Mouse (Mus musculus): ENCODE measurements at regions not wholly inside any gene's neighbourhood (a gene's known extent, or its start where the extent isn't known, plus 50 kb on each side); places are given as distances from the start of the nearest gene placed in this dataset.
A peak's percentile ranks its signal among the peaks of the same experiment; 100 is the strongest.

GRCm38 (mm10) chrX:12219474-12219873, 59.3 kb upstream of the Bcor start:
- H3K4me3 ChIP-seq (ENCODE audit: low read length): no peak overlapping the region
- ATAC-seq (no peak), DNase-seq (ENCODE audit: low spot score) (no peak)
- 65% methylated on average over 8 of the region's 8 CpGs for WGBS
- H3K9ac ChIP-seq (replicated peaks; ENCODE audit: low read length): no peak overlapping the region
- TF ChIP-seq CTCF (IDR thresholded peaks at IDR 0.05; ENCODE audit: low read depth): no peak
- no peaks in the 10 kb centered on the region for H3K36me3 ChIP-seq (ENCODE audit: insufficient read depth, low read length)
- no peak overlapping the region for H3K27ac ChIP-seq
- no peaks in the 10 kb centered on the region for H3K27me3 ChIP-seq (ENCODE audit: insufficient read depth, low read length)
- no peak overlapping the region for H3K4me2 ChIP-seq (ENCODE audit: low read depth, low read length)
- H3K9me3 ChIP-seq (ENCODE audit: low read length): no peaks in the 10 kb centered on the region
- H3K4me1 ChIP-seq (ENCODE audit: insufficient read depth, low read length): no peaks in the 10 kb centered on the region

DNA sequence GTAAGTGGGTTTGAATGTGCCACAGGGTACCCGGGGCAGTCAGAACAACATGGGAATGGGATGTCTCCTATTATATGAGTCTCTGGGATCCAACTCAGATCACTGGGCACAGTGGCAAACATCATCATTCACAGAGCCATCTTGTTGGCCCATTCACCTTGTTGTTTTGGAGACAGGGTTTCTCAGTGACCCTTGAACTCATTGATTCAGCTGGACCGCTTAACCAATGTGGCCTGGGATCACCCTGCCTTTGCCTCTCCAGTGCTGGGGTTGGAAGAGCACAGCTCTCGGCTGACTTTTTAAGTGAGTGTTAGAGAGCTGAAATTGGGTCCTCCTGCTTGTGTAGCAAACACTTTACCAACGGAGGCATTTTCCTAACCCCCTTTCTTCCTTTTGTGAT, 64.2 kb upstream of the Bcor start:
- no peak overlapping the region for H3K4me3 ChIP-seq (ENCODE audit: low read length)
- ATAC-seq (no peak), DNase-seq (ENCODE audit: low spot score) (no peak)
- H3K4me1 ChIP-seq (ENCODE audit: insufficient read depth, low read length): no peaks in the 10 kb centered on the region
- no peak overlapping the region for H3K27ac ChIP-seq
- no peaks in the 10 kb centered on the region for H3K36me3 ChIP-seq (ENCODE audit: insufficient read depth, low read length)
- no peaks in the 10 kb centered on the region for H3K27me3 ChIP-seq (ENCODE audit: insufficient read depth, low read length)
- 73% methylated on average over 4 of the region's 4 CpGs for WGBS
- no peak overlapping the region for H3K9ac ChIP-seq (replicated peaks; ENCODE audit: low read length)
- no peaks in the 10 kb centered on the region for H3K9me3 ChIP-seq (ENCODE audit: low read length)
- no peak overlapping the region for H3K4me2 ChIP-seq (ENCODE audit: low read depth, low read length)
- no peak for TF ChIP-seq CTCF (IDR thresholded peaks at IDR 0.05; ENCODE audit: low read depth)

DNA sequence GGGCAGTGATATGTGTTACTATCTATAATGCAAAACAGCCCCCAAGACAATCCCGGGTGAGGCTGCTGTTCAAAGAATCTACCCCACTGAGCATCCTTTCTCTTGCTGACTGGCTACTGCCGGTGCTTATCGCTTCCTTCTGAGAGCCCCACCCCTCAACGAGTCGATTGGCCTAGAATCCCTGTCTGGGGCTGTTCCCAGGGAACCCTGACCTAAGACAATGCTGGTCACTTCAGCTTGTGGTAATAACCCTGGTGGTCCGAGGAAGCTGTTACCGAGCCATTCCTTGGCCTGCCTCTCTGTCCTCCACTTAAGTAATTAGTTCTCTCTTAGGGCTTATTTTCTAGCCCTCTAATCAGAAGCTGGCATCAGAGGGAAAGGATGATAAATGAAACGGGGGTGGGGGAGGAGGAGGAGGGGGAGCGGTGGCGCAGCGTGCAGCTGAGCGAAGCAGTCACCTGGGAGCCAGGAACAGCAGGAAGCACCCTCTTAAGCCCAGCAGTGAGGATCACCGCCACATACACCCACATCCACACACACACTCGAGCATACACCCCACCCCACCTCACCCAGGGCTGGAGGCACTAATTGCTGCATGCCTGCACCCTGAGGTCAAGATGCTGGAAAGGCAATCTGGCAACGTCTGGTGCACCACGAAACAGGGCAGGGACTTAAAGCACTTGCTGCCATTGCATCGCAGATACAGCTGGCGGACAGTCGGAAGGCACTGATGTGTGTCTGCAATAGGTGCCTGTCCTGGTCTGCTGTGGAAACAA, 65.1 kb upstream of the Bcor start:
- H3K9ac ChIP-seq (replicated peaks; ENCODE audit: low read length): no peak overlapping the region
- peak; percentile 56; the same call in 1 of the 2 replicates for ATAC-seq
- 18% methylated on average over 19 of the region's 19 CpGs for WGBS
- H3K27me3 ChIP-seq (ENCODE audit: insufficient read depth, low read length): no peaks in the 10 kb centered on the region
- H3K4me1 ChIP-seq (ENCODE audit: insufficient read depth, low read length): no peaks in the 10 kb centered on the region
- peak; percentile 15 for DNase-seq (ENCODE audit: low spot score)
- H3K36me3 ChIP-seq (ENCODE audit: insufficient read depth, low read length): no peaks in the 10 kb centered on the region
- no peaks in the 10 kb centered on the region for H3K9me3 ChIP-seq (ENCODE audit: low read length)
- no peak for TF ChIP-seq CTCF (IDR thresholded peaks at IDR 0.05; ENCODE audit: low read depth)
- H3K4me2 ChIP-seq (ENCODE audit: low read depth, low read length): peak overlapping the region; percentile 37
- 0 out of 2 replicates have a peak overlapping the region, but pooled peaks have one; percentile 7 for H3K4me3 ChIP-seq (ENCODE audit: low read length)
- H3K27ac ChIP-seq: 0 out of 2 replicates have a peak overlapping the region, but pooled peaks have one; percentile 15

GRCm38 (mm10) chrX:12225892-12226206, 65.7 kb upstream of the Bcor start:
- Histone ChIP-seq H3K4me3 (ENCODE audit: low read length) (0 out of 2 replicates have a peak overlapping the region, but pooled peaks have one; percentile 7), H3K27me3 (ENCODE audit: insufficient read depth, low read length) (no peaks in the 10 kb centered on the region), H3K36me3 (ENCODE audit: insufficient read depth, low read length) (no peaks in the 10 kb centered on the region), H3K4me2 (ENCODE audit: low read depth, low read length) (peak overlapping the region; percentile 37), H3K9me3 (ENCODE audit: low read length) (no peaks in the 10 kb centered on the region), H3K9ac (replicated peaks; ENCODE audit: low read length) (no peak overlapping the region), H3K4me1 (ENCODE audit: insufficient read depth, low read length) (no peaks in the 10 kb centered on the region), H3K27ac (0 out of 2 replicates have a peak overlapping the region, but pooled peaks have one; percentile 15)
- TF ChIP-seq CTCF (IDR thresholded peaks at IDR 0.05; ENCODE audit: low read depth): no peak
- DNase-seq (ENCODE audit: low spot score) (no peak), ATAC-seq (no peak)
- WGBS: 22% methylated on average over 3 of the region's 3 CpGs

DNA sequence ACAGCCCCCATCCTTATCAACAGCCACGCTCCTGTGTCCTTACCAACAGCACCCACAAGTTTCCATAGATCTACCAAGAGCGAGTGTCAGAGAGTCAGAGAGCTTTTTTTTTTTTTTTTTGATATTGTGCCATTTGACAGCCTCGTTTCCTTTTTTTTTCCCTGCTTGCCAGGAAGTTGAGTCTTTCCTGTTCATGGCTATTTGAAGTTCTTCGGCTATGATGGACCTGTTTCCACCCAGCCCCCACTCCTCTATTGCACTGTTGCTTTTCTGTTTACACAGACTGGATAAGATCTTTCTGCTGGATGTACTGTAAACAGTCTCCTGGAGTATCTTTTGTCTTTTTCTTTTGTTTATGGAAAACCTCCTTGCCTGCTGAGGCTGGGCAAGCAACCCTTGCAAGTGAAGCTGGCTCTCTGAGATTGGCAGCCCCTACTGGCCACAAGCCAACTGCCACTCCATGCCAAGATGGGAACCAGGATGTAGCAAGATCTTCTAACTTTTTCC, 80.4 kb upstream of the Bcor start:
- no peak overlapping the region for H3K9ac ChIP-seq (replicated peaks; ENCODE audit: low read length)
- TF ChIP-seq CTCF (IDR thresholded peaks at IDR 0.05; ENCODE audit: low read depth): no peak
- no peak overlapping the region for H3K4me3 ChIP-seq (ENCODE audit: low read length)
- H3K27me3 ChIP-seq (ENCODE audit: insufficient read depth, low read length): no peaks in the 10 kb centered on the region
- H3K4me2 ChIP-seq (ENCODE audit: low read depth, low read length): no peak overlapping the region
- no peaks in the 10 kb centered on the region for H3K36me3 ChIP-seq (ENCODE audit: insufficient read depth, low read length)
- ATAC-seq (no peak), DNase-seq (ENCODE audit: low spot score) (peak; percentile 42)
- H3K9me3 ChIP-seq (ENCODE audit: low read length): no peaks in the 10 kb centered on the region
- H3K27ac ChIP-seq: no peak overlapping the region
- 44% methylated on average over 4 of the region's 4 CpGs for WGBS
- H3K4me1 ChIP-seq (ENCODE audit: insufficient read depth, low read length): no peaks in the 10 kb centered on the region

DNA sequence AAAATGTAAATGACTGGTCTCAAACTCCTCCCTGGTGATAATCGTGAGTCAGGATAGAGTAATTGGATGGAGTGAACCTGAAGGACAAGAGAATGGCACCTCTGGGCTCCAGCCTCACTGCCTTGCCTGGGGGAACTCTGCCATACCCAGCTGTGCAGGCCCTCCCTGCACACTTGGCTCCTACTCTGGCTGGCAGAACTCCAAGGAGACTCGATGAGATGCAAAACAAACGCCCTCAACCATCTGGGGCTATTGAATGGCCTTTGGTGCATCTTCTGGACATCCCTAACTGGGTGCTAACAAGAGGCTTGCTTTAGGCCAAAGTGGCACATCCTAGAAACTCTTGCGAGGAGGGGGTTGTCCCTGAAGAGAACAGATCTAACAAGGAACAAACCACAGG, 81.6 kb upstream of the Bcor start:
- Histone ChIP-seq H3K27ac (no peak overlapping the region), H3K4me2 (ENCODE audit: low read depth, low read length) (no peak overlapping the region), H3K9me3 (ENCODE audit: low read length) (no peaks in the 10 kb centered on the region), H3K27me3 (ENCODE audit: insufficient read depth, low read length) (no peaks in the 10 kb centered on the region), H3K9ac (replicated peaks; ENCODE audit: low read length) (no peak overlapping the region), H3K4me1 (ENCODE audit: insufficient read depth, low read length) (no peaks in the 10 kb centered on the region), H3K4me3 (ENCODE audit: low read length) (no peak overlapping the region), H3K36me3 (ENCODE audit: insufficient read depth, low read length) (no peaks in the 10 kb centered on the region)
- DNase-seq (ENCODE audit: low spot score) (peak; percentile 25), ATAC-seq (no peak)
- WGBS: 34% methylated on average over 4 of the region's 4 CpGs
- no peak for TF ChIP-seq CTCF (IDR thresholded peaks at IDR 0.05; ENCODE audit: low read depth)

GRCm38 (mm10) chrX:12249071-12249470, 88.9 kb upstream of the Bcor start:
- no peaks in the 10 kb centered on the region for H3K4me1 ChIP-seq (ENCODE audit: insufficient read depth, low read length)
- no peaks in the 10 kb centered on the region for H3K9me3 ChIP-seq (ENCODE audit: low read length)
- H3K36me3 ChIP-seq (ENCODE audit: insufficient read depth, low read length): no peaks in the 10 kb centered on the region
- no peak for TF ChIP-seq CTCF (IDR thresholded peaks at IDR 0.05; ENCODE audit: low read depth)
- no peak overlapping the region for H3K4me2 ChIP-seq (ENCODE audit: low read depth, low read length)
- 64% methylated on average over 4 of the region's 4 CpGs for WGBS
- no peak overlapping the region for H3K9ac ChIP-seq (replicated peaks; ENCODE audit: low read length)
- ATAC-seq (no peak), DNase-seq (ENCODE audit: low spot score) (no peak)
- H3K27ac ChIP-seq: no peak overlapping the region
- H3K4me3 ChIP-seq (ENCODE audit: low read length): no peak overlapping the region
- no peaks in the 10 kb centered on the region for H3K27me3 ChIP-seq (ENCODE audit: insufficient read depth, low read length)
